Mouse (Mus musculus) kidney, adult 2 months (tissue): ENCODE results near the gene Tbxas1. TPM values are rescaled to one million over a fixed set of nuclear protein-coding genes. Genes with fewer than 3 reads are reported as not detected.

Experiments used
- DNase-seq: peaks from one replicate; pipeline ENCODE4 v3.0.0; 2021
- H3K27ac ChIP-seq: fragments of 200-500 bp; 2 replicates; pipeline ENCODE4 v1.5.1; 2012; ENCODE audit warnings: low read depth, low read length, control low read depth, inconsistent platforms; ENCODE audit not compliant: insufficient read depth
- H3K27me3 ChIP-seq: fragments of 200-500 bp; replicated peaks from 2 replicates; pipeline ENCODE4 v1.6.1; 2012; ENCODE audit warnings: mild to moderate bottlenecking, moderate library complexity, low read length, inconsistent platforms; ENCODE audit not compliant: control insufficient read depth, insufficient read depth
- H3K36me3 ChIP-seq: fragments of 200-500 bp; 2 replicates; pipeline ENCODE4 v1.6.1; 2012; ENCODE audit warnings: mild to moderate bottlenecking, moderate library complexity, low read length, inconsistent platforms; ENCODE audit not compliant: control insufficient read depth, insufficient read depth
- H3K4me1 ChIP-seq: fragments of 200-500 bp; 2 replicates; pipeline ENCODE4 v1.6.1; 2011; ENCODE audit warnings: low read length; ENCODE audit not compliant: control insufficient read depth, insufficient read depth
- H3K4me3 ChIP-seq: fragments of 200-500 bp; 2 replicates; pipeline ENCODE4 v1.5.1; 2011; ENCODE audit warnings: mild to moderate bottlenecking, low read depth, low read length, control low read depth; ENCODE audit not compliant: insufficient read depth
- CTCF ChIP-seq: fragments of 200-500 bp; conservative IDR thresholded peaks from 2 replicates; pipeline ENCODE4 v1.5.1; 2011; ENCODE audit warnings: low read depth, mild to moderate bottlenecking, control low read depth, low read length, moderate library complexity, mixed read lengths; ENCODE audit not compliant: insufficient read depth, insufficient read length
- POLR2A ChIP-seq: fragments of 200-500 bp; IDR thresholded peaks from one replicate; pipeline ENCODE4 v1.6.1; 2011; ENCODE audit warnings: low read depth, low read length, control low read depth
- WGBS: fragments of 180-500 bp; shearing (Covaris S2); methylation state at CpG from one replicate; pipeline ENCODE4 v1.1.7; 2018; 5-methylcytosine and 5-hydroxymethylcytosine counted together
- polyA plus RNA-seq: library from polyadenylated mRNA; depleted of rRNA; stranded (reverse); fragments of >200 nt; gene quantifications from 2 replicates; pipeline ENCODE4 v1.2.3, GENCODE M21; 2012

The Tbxas1 gene
- polyA plus RNA-seq, 1 experiment, result 19.5 TPM

GRCm38 (mm10) chr6:38921810-38922116 lies 46.6 kb downstream of the Tbxas1 start:
- no peaks in the 10 kb centered on the region for H3K36me3 ChIP-seq
- no peak overlapping the region; the same call in 1 of the 2 replicates for H3K27ac ChIP-seq
- H3K4me3 ChIP-seq, result no peak overlapping the region
- peaks cover 42% of the 10 kb centered on the region for H3K4me1 ChIP-seq
- no peaks in the 10 kb centered on the region for H3K27me3 ChIP-seq
- TF ChIP-seq CTCF (no peak), POLR2A (no peak)
- DNase-seq, result no peak
- WGBS, result 94% methylated on average over 8 of the region's 8 CpGs

- WGBS, result 53% methylated on average over 2 of the region's 2 CpGs
- Histone ChIP-seq H3K4me3 (no peak overlapping the region), H3K27me3 (no peaks in the 10 kb centered on the region), H3K27ac (no peak overlapping the region), H3K4me1 (peaks cover 37% of the 10 kb centered on the region), H3K36me3 (no peaks in the 10 kb centered on the region)
- TF ChIP-seq POLR2A, result no peak
- no peak for TF ChIP-seq CTCF
- DNase-seq, result no peak
These were observed 47.3 kb downstream of the Tbxas1 start for GRCm38 (mm10) chr6:38922517-38922916.

- no peak overlapping the region for H3K27ac ChIP-seq
- no peak for TF ChIP-seq CTCF
- no peak for TF ChIP-seq POLR2A
- H3K4me3 ChIP-seq, result no peak overlapping the region
- peaks cover 36% of the 10 kb centered on the region for H3K4me1 ChIP-seq
- 93% methylated on average over 4 of the region's 4 CpGs for WGBS
- DNase-seq, result no peak
- H3K36me3 ChIP-seq, result no peaks in the 10 kb centered on the region
- H3K27me3 ChIP-seq, result no peaks in the 10 kb centered on the region
These were observed 48.2 kb downstream of the Tbxas1 start for GRCm38 (mm10) chr6:38923450-38923849.

GRCm38 (mm10) chr6:38923870-38924817 lies 48.9 kb downstream of the Tbxas1 start:
- TF ChIP-seq CTCF (no peak), POLR2A (no peak)
- no peaks in the 10 kb centered on the region for H3K27me3 ChIP-seq
- H3K27ac ChIP-seq, result no peak overlapping the region
- H3K4me3 ChIP-seq, result no peak overlapping the region
- H3K36me3 ChIP-seq, result no peaks in the 10 kb centered on the region
- DNase-seq, result no peak
- 91% methylated on average over 18 of the region's 18 CpGs for WGBS
- H3K4me1 ChIP-seq, result peaks cover 35% of the 10 kb centered on the region

- no peaks in the 10 kb centered on the region for H3K27me3 ChIP-seq
- DNase-seq, result no peak
- H3K36me3 ChIP-seq, result no peaks in the 10 kb centered on the region
- WGBS, result 71% methylated on average over 7 of the region's 7 CpGs
- no peak overlapping the region for H3K4me3 ChIP-seq
- no peak overlapping the region for H3K27ac ChIP-seq
- H3K4me1 ChIP-seq, result peaks cover 21% of the 10 kb centered on the region
- TF ChIP-seq POLR2A (no peak), CTCF (peak; percentile 35; the same call in 1 of the 2 replicates)
These were observed 50.5 kb downstream of the Tbxas1 start for GRCm38 (mm10) chr6:38925719-38926118.

GRCm38 (mm10) chr6:38926135-38926962 lies 51.1 kb downstream of the Tbxas1 start:
- 75% methylated on average over 28 of the region's 28 CpGs for WGBS

GRCm38 (mm10) chr6:38926963-38927361 lies 51.8 kb downstream of the Tbxas1 start:
- DNase-seq, result no peak
- 52% methylated on average over 13 of the region's 13 CpGs for WGBS
- H3K4me1 ChIP-seq, result peaks cover 11% of the 10 kb centered on the region
- H3K27me3 ChIP-seq, result no peaks in the 10 kb centered on the region
- H3K4me3 ChIP-seq, result no peak overlapping the region
- H3K36me3 ChIP-seq, result no peaks in the 10 kb centered on the region
- H3K27ac ChIP-seq, result no peak overlapping the region
- no peak for TF ChIP-seq CTCF
- no peak for TF ChIP-seq POLR2A

More at GRCm38 (mm10) chr6:38926135-38926962, 51.1 kb downstream of the Tbxas1 start:
- no peak overlapping the region for H3K4me3 ChIP-seq
- no peaks in the 10 kb centered on the region for H3K36me3 ChIP-seq
- no peaks in the 10 kb centered on the region for H3K27me3 ChIP-seq
- H3K4me1 ChIP-seq, result peaks cover 15% of the 10 kb centered on the region
- no peak overlapping the region for H3K27ac ChIP-seq
- no peak for DNase-seq
- TF ChIP-seq CTCF (no peak), POLR2A (no peak)
